ENCODE assay signal across 8 mouse cellular contexts in genomic region chr5:110840465-110840864, GRCm38 (mm10). TPM values are rescaled to one million over a fixed set of nuclear protein-coding genes. Genes with fewer than 3 reads are reported as not detected.
DNase-seq lines count a peak whose midpoint lies in the region; ATAC-seq lines count a peak whose summit lies in the region.

No protein-coding gene starts in this region.

- H3K36me3 ChIP-seq in megakaryocyte, embryonic 14.5 days (replicated peaks; ENCODE audit: low read length), result peaks cover 39% of the 10 kb centered on the region

- DNase-seq in adipocyte (ENCODE audit: low spot score), result peak; percentile 51
- peak; percentile 48 for DNase-seq in embryo, embryonic 9.5 days (ENCODE audit: extremely low spot score)
- DNase-seq in heart, postnatal 14 days, result peak; percentile 27 to 43
- peak; percentile 12 to 32 for DNase-seq in layer of hippocampus, adult 8-10 months (ENCODE audit: low spot score in 2 of 2)
- peak; percentile 37 to 67 for DNase-seq in lung, postnatal 4 days
- peak; percentile 76 to 86 for DNase-seq in spleen, postnatal 4 days (ENCODE audit: low spot score in 2 of 2)

- no peaks in the 10 kb centered on the region for H3K9me3 ChIP-seq in megakaryocyte, embryonic 14.5 days

- H3K4me3 ChIP-seq in megakaryocyte, embryonic 14.5 days (replicated peaks), result peak overlapping the region; percentile 96

- no peak for ATAC-seq in megakaryocyte, adult 5-6 weeks (ENCODE audit: poor library complexity, severe bottlenecking)

- peaks cover 55% of the 10 kb centered on the region for H3K4me1 ChIP-seq in megakaryocyte, embryonic 14.5 days

- no peaks in the 10 kb centered on the region for H3K27me3 ChIP-seq in megakaryocyte, embryonic 14.5 days (replicated peaks)

- intact Hi-C loops in heart, postnatal 14 days (cut with DNase I), result loop anchor here (5.0 kb wide), 2 partner anchors 37 to 137 kb away; partner anchors contain the start of gene Ttc28

RNA-seq across cellular contexts. Expression of gene Chek2, which starts 0.7 kb away (rescaled TPM):
- polyA plus RNA-seq in megakaryocyte, embryonic 14.5 days (2012; ENCODE audit: insufficient read depth, low replicate concordance), result 1.2 and 1.3 TPM in 2 replicates
- total RNA-seq in megakaryocyte, adult 5-6 weeks (2015), result 22.7 and 24.7 TPM in 2 replicates
- total RNA-seq in megakaryocyte, adult 5-6 weeks (2017), result 22.1 and 24.0 TPM in 2 replicates
- 1 to 10 TPM; 4.0 to 5.2 TPM for total RNA-seq in heart, postnatal 14 days (2021)
- total RNA-seq in layer of hippocampus, adult 8-10 months (2022), result 1 to 10 TPM; 1.3 to 2.6 (median 1.7) TPM

RNA-seq across cellular contexts. Expression of gene Hscb, which starts 0.9 kb away (rescaled TPM):
- polyA plus RNA-seq in megakaryocyte, embryonic 14.5 days (2012; ENCODE audit: insufficient read depth, low replicate concordance), result 36.6 and 64.3 TPM in 2 replicates
- total RNA-seq in megakaryocyte, adult 5-6 weeks (2015), result 26.9 and 29.5 TPM in 2 replicates
- total RNA-seq in megakaryocyte, adult 5-6 weeks (2017), result 20.3 and 33.5 TPM in 2 replicates
- total RNA-seq in heart, postnatal 14 days (2021), result 10 to 100 TPM; 16.4 to 20.7 TPM
- 10 to 100 TPM; 12.6 to 17.6 (median 14.5) TPM for total RNA-seq in layer of hippocampus, adult 8-10 months (2022)

RNA-seq across cellular contexts. Expression of gene Ulk1, which starts 30.6 kb away (rescaled TPM):
- polyA plus RNA-seq in megakaryocyte, embryonic 14.5 days (2012; ENCODE audit: insufficient read depth, low replicate concordance), result 46.2 and 157 TPM in 2 replicates
- 19.3 and 24.1 TPM in 2 replicates for total RNA-seq in megakaryocyte, adult 5-6 weeks (2015)
- total RNA-seq in megakaryocyte, adult 5-6 weeks (2017), result 7.6 and 10.0 TPM in 2 replicates
- total RNA-seq in heart, postnatal 14 days (2021), result 10 to 100 TPM; 76.1 to 76.9 TPM
- 10 to 100 TPM; 67.6 to 84.3 (median 74.0) TPM for total RNA-seq in layer of hippocampus, adult 8-10 months (2022)

RNA-seq across cellular contexts. Expression of gene Ttc28, which starts 39.1 kb away (rescaled TPM):
- 6.7 TPM in 2 replicates for polyA plus RNA-seq in megakaryocyte, embryonic 14.5 days (2012; ENCODE audit: insufficient read depth, low replicate concordance)
- 0.89 TPM in 2 replicates for total RNA-seq in megakaryocyte, adult 5-6 weeks (2015)
- 0.29 and 7.4 TPM in 2 replicates for total RNA-seq in megakaryocyte, adult 5-6 weeks (2017)
- total RNA-seq in heart, postnatal 14 days (2021), result 10 to 100 TPM; 20.5 to 21.6 TPM
- 10 to 100 TPM in 2 of 4 experiments, 1 to 10 TPM in 2; 9.5 to 15.1 (median 12.2) TPM for total RNA-seq in layer of hippocampus, adult 8-10 months (2022)

Comparison
In these comparisons a context has a peak if more than half of its experiments do, and no peak if none do; other contexts are left out.
1. DNase-seq: peak in every context shown above with its lines; median percentile 81 in spleen, postnatal 4 days; 52 in lung, postnatal 4 days; 51 in adipocyte; 48 in embryo, embryonic 9.5 days; 35 in heart, postnatal 14 days; 22 in layer of hippocampus, adult 8-10 months.